Mouse (Mus musculus) lung, postnatal 10 days (tissue): ENCODE results near the gene Smap2.
A peak's percentile ranks its signal among the peaks of the same experiment; 100 is the strongest.
"Not testable (repeated sequence)": the region's sequence is repeated elsewhere in the genome, so short reads cannot be mapped to it uniquely, and the experiment has no call there.

Source experiments
- DNase-seq: peaks from one replicate; pipeline ENCODE4 v3.0.0; 2021

Smap2 gene

DNA sequence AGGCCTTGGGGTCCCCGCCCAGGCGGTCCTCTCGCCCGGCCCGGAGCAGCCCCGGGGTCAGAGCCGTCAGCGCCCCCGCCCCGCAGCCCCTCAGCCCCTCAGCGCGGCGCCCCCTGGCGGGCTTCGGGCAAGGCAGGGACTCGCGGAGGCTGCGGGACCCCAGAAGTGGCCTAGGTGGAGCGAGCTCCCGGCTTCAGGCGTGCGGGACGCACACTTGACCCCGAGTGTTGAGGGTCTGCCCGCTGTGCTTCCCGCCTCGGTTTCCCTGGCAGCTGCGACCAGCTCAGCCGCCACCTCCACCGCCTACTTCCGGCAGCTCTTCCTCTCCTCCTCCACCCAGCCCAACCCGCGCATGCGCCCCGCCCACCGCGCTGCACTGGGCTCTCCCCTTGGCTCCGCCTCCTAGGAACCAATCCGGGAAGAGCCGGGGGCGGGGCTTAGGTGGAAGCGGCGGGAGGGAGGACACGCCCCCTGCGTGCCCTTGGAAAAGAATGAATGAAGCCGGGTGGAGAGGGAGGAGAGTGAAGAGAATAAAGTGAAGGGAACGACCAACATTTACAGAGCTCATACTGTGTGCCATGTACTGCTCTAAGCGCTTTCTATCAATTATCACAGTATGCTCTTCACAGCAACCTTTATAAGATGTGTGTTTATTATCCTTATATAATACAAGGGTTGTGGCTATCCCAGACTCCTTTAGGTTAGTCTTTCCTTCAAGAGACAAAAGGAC lies at the start of gene Smap2:
TSS of gene Smap2 (minus strand) at position 320 of the 730 bp plus-strand sequence.
- DNase-seq, result peak; percentile 99

DNA sequence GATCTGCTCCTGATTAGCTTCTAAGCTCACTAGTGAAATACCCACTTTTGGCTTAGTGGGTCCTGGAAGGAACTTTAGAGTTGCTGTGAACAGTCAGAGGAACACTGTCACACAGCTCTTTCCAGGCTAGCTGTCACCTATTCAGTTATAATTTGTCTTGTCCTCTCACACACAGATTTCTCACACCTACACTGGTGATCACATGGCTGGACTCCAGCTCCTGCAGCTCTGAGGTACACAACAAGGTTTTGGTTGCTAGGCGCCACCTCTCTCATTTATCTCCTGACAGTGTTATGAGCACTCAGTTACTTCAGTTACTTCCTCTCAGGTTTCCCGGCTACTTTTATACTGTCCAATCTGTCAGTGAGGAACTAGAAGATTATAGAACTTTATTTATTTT lies 48.3 kb upstream of the Smap2 start:
- DNase-seq, result no peak

- DNase-seq, result not testable (repeated sequence)
Observed at GRCm38 (mm10) chr4:121059218-121059617, 42.2 kb upstream of the Smap2 start.

DNA sequence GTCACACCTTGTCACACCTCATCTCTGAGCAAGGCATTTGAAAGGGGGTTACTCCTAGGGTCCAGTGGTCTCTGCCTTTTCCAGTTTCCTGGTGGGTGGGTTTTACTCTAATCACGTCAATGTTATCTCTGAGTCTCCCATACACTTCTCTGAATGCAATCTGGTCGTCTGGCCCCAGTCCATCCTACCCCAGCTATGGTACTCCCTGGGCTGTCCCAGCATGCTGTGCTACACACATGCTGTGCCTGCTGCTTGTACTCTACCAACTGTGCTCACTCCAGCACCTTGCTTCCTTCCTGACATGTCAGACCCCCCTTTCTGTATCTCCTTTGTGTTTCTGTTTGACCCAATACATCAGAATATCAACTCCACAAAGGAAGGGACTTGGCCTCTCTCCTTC lies 40.0 kb upstream of the Smap2 start:
- DNase-seq, result no peak

GRCm38 (mm10) chr4:121056342-121056741 lies 39.3 kb upstream of the Smap2 start:
- DNase-seq, result peak; percentile 18

DNA sequence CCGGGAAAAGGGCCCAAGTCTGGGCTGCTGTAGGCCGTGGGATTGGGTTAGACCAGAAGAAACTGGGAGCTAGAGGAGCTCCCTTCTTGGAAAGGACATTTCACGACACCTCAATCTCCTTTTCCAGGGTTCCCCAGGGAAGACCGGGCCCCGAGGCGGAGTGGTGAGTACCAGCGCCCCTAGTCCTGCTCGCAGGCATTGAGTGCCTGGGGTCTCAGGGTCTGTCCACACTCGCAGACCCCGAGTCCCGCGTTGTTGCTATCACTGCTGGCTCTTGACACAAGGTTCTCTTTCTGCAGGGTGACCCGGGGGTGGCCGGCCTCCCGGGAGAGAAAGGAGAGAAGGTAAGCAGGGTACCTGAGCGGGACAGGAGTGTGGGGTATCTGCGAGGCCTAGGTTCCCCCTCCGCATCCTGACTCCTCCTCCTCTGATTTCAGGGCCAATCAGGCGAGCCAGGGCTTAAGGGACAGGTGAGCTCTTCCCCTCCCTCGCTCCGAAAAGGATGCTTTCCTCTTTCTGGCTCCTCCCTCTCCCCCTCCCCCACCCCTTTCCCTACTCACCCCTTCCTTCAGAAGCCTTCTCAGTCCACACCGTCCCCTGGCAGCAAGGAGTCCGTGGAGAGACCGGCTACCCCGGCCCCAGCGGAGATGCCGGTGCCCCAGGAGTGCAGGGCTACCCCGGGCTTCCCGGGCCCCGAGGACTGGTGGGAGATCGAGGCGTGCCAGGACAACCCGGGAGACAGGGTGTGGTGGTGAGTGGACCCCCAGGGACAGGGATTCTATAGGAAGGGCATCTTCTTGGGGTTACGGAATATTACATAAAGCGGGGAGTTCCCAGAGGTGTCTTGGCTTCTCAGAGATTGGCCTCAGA lies 35.6 kb upstream of the Smap2 start:
- no peak for DNase-seq

DNA sequence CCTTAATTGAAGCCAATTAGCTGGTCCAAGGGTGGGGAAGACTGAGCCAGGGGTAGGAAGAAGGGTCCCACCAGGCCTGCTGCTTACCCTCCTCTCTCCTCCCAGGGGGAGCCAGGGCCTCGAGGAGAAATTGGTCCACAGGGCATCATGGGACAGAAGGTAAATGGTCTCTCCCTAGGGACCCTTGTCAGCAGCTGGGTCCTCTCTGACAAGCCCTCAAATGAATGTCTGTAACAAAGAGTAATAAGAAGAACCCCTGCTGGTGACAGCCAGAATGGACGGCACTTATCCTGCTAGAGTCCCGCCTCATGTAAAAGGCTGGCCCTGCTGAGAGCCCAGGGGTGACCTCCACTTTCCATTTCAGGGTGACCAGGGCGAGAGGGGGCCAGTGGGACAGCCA lies 34.8 kb upstream of the Smap2 start:
- DNase-seq, result no peak

DNA sequence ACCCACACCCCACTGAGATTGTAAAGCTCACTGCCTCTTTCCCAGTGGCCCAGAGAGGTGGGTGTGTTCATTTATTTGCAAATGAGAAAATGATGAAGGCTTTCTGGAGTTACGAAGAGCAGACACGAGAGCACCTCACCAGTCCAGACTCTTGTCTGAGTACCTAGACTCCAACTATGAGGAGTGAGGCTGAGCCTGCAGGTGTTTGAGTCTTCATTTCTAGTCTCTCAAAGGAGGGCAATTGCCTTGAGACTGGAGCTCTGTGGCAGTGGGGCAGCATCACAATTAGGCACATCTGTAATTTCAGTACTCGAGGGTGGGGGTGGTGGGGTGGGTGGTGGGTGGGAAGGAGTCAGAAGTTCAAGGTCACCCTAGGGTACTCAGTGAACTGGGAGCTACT lies 25.9 kb upstream of the Smap2 start:
- DNase-seq, result no peak

GRCm38 (mm10) chr4:121042472-121042871 lies 25.4 kb upstream of the Smap2 start:
- DNase-seq, result no peak

GRCm38 (mm10) chr4:121040897-121041671 lies 24.0 kb upstream of the Smap2 start:
- peak; percentile 82 for DNase-seq

DNA sequence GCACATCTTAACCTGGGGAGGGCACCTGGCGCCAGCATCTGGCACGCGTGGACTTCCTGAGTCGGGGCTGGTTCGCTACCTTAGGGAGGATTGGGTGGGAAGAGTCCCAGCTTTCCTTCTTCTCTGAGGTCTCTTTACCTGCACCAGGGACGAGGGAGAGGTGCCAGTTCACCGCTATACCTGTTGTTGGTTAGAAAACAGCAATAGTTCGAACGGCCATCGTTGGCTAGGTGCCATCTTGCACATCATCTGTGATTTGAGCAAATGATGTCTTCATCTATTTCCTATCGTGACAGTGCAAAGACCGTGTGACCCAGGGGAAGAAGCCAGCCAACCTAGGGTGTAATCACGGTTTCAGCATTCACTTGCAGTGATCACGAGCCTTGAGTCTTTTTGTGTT lies 23.3 kb upstream of the Smap2 start:
- DNase-seq, result no peak

- DNase-seq, result peak; percentile 12
Observed at GRCm38 (mm10) chr4:121039331-121040115, 22.5 kb upstream of the Smap2 start, which contains the start of gene Col9a2. Gene Col9a2, plus strand, starts transcription at chr4:121039385.

DNA sequence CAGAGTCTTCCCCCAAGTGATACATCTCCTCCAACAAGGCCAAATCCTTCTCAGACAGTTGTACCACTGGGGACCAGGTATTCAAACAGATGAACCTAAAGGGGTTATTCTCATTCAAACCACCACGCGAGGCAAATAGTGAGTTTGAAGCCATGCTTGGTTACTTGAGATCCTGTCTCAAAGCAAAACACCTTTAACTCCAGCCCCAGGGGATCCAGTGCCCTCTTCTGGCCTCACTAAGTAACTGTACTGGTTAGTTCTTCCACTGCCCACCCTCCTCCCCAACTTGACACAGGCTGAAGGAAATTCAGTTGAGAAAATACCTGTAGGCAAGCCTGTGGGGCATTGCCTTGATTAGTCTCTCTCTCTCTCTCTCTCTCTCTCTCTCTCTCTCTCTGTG lies 16.0 kb upstream of the Smap2 start:
- DNase-seq, result no peak

GRCm38 (mm10) chr4:121031440-121031839 lies 14.4 kb upstream of the Smap2 start:
- no peak for DNase-seq

DNA sequence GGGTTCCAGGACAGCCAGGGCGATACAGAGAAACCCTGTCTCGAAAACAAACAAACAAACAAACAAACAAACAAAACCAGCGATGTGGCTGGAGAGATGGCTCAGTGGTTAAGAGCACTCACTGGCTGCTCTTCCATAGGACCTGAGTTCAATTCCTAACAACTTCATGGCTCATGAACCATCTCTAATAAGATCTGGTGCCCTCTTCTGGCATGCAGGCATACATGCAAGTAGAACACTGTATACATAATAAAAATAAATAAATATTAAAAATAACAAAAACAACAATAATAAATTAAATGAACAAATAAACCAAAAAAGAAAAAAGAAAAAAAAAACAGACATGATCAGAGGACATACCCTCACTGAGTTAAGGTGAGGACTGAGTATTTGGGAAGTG lies 12.6 kb upstream of the Smap2 start:
- no peak for DNase-seq

DNA sequence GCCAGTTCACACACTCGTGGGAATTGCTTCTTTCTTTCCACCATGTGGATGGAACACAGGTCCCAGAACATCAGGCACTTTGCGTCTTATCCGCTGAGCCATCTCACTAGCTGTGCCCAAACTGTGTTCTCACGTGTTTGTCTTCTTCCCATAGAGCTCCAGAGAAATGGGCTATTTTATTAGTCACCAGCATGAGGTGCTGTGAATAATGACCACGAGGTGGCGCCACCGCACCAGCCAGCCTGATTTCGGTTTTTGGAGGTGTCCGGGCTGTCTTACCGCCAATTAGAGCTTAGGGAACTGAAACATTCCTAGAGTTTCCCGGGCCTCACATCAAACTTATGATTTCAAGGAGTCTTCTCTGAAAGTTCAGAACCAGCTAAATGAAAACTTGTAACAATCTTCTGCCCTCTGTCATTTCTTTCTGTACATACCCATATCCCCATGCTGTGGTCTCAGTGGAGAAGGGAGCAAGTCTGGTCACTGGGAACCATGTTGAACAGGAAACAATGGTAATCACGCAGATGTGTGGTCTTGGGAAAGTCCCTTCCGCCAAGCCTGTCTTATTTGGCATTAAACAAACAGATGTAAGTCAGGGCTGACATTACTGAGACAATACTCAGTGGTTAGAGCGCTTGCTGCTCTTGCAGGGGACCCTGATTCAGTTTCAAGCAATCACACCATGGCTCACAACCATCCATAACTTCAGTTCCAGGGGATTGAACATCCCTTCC lies 11.8 kb upstream of the Smap2 start:
- peak; percentile 70 for DNase-seq

DNA sequence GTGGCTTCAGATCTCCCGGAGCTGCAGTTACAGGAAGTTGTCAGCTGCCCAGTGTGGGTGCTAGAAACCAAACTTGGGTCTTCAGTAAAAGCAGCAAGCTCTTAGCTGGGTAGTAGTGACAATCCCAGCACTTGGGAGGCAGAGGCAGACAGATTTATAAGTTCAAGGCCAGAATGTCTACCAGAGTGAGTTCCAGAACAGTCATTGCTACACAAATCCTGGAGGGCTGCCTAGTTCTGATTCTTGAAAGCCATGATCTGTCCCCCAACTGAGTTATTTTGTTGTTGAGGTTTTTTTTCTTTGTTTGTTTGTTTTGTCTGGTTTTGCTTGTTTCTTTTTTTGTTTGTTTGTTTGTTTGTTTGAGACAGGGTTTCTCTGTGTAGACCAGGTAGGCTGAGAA lies 11.1 kb upstream of the Smap2 start:
- no peak for DNase-seq

DNA sequence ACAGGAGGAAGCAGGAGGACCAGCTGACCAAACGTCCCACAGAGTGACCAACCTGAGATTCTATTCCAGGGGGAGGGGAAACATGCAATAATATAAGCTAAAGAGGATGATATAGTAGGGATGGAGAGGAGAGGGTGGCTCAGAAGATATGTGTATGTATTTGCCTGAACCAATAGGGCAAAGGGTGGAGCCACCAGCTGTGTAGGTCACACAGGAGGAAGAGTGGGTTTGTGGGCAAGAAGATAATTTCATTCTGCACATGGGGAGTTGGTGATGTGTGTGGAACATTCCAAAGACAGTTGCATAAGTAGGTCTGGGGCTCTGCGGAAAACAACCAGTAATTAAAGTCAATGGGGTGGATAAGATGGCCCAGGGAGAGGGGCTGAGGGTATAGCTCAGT lies 8.6 kb upstream of the Smap2 start:
- no peak for DNase-seq

GRCm38 (mm10) chr4:121023941-121024340 lies 6.9 kb upstream of the Smap2 start:
- peak; percentile 77 for DNase-seq

- DNase-seq, result no peak
Observed at GRCm38 (mm10) chr4:121023464-121023863, 6.4 kb upstream of the Smap2 start.

DNA sequence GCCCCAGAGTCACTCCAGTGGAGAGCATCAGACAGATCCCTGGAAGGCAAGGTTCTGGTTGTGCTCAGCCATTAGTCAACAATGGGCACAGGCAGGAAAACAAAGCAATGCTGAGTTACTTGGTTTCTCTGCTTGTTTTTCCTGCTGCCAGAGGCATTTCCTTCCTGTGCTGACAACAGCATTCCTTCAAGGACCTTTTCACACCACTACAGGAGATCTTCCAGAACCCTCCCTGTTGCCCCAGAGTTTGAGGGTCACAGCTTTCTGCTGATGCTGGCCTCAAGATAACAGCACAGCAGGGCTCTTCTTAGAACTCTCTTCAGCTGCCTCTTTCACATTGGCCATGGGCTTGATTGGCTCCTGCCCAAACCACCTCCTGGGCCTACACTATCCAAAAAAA lies 4.9 kb upstream of the Smap2 start:
- DNase-seq, result no peak
